Mouse (Mus musculus) C2C12 (cell line): ENCODE results near the gene Ube4b. TPM values are rescaled to one million over a fixed set of nuclear protein-coding genes. Genes with fewer than 3 reads are reported as not detected.

Experiments
- H3K27me3 ChIP-seq: one replicate; pipeline ENCODE4 v1.6.1; 2011; ENCODE audit not compliant: control insufficient read depth, insufficient read depth, insufficient read length
- H3K36me3 ChIP-seq: one replicate; pipeline ENCODE4 v1.6.1; 2011; ENCODE audit not compliant: control insufficient read depth, insufficient read depth
- H3K4me3 ChIP-seq: one replicate; pipeline ENCODE4 v1.5.1; 2011; ENCODE audit warnings: mild to moderate bottlenecking, control low read depth; ENCODE audit not compliant: poor library complexity, insufficient read depth, severe bottlenecking
- H3K79me2 ChIP-seq: one replicate; pipeline ENCODE4 v1.6.1; 2011; ENCODE audit not compliant: control insufficient read depth, insufficient read depth
- H3K79me3 ChIP-seq: one replicate; pipeline ENCODE4 v1.6.1; 2011; ENCODE audit warnings: low read depth, control low read depth
- H3ac ChIP-seq: one replicate; pipeline ENCODE3; 2011; ENCODE audit warnings: low read depth; ENCODE audit not compliant: control insufficient read depth, insufficient read length
- CEBPB ChIP-seq: IDR thresholded peaks from one replicate; pipeline ENCODE4 v1.6.1; 2011; ENCODE audit warnings: low read depth, mild to moderate bottlenecking, control low read depth, moderate library complexity
- CTCF ChIP-seq: IDR thresholded peaks from one replicate; pipeline ENCODE4 v1.5.1; 2011; ENCODE audit not compliant: control insufficient read depth, insufficient read depth, insufficient read length
- FOSL1 ChIP-seq: IDR thresholded peaks from one replicate; pipeline ENCODE4 v1.8.0; 2011; ENCODE audit warnings: mild to moderate bottlenecking, low read length; ENCODE audit not compliant: poor library complexity, insufficient read depth, severe bottlenecking
- MAX ChIP-seq: IDR thresholded peaks from one replicate; pipeline ENCODE4 v1.6.1; 2011; ENCODE audit warnings: mild to moderate bottlenecking, control low read depth
- MYOD1 ChIP-seq: IDR thresholded peaks from one replicate; pipeline ENCODE4 v1.6.1; 2011; ENCODE audit warnings: low read depth; ENCODE audit not compliant: control insufficient read depth, insufficient read length
- MYOG ChIP-seq: IDR thresholded peaks from one replicate; pipeline ENCODE4 v1.6.1; 2011; ENCODE audit not compliant: control insufficient read depth, insufficient read length; ENCODE audit errors: extremely low read depth
- USF1 ChIP-seq: IDR thresholded peaks from one replicate; pipeline ENCODE4 v1.6.1; 2011; ENCODE audit warnings: low read depth, mild to moderate bottlenecking, control low read depth, moderate library complexity
- polyA plus RNA-seq: library from polyadenylated mRNA; unstranded; fragments of >200 nt; fragmentation: generic; extraction: Trizol; gene quantifications from one replicate; pipeline ENCODE4 v1.2.1, GENCODE M21; 2012; ENCODE audit warnings: missing spikeins

Gene Ube4b
- polyA plus RNA-seq, 1 experiment: 51.6 TPM

- TF ChIP-seq CEBPB: no peak
- peak; percentile 23 for TF ChIP-seq MYOD1
- no peaks in the 10 kb centered on the region for H3K36me3 ChIP-seq
- no peak overlapping the region for H3ac ChIP-seq
- H3K79me2 ChIP-seq: no peaks in the 10 kb centered on the region
- no peaks in the 10 kb centered on the region for H3K27me3 ChIP-seq
- no peak overlapping the region for H3K4me3 ChIP-seq
- no peaks in the 10 kb centered on the region for H3K79me3 ChIP-seq
These were observed 103.8 kb downstream of the Ube4b start for GRCm38 (mm10) chr4:149322718-149323117.

- H3ac ChIP-seq: no peak overlapping the region
- no peaks in the 10 kb centered on the region for H3K27me3 ChIP-seq
- H3K79me2 ChIP-seq: no peaks in the 10 kb centered on the region
- TF ChIP-seq FOSL1: no peak
- TF ChIP-seq MAX: no peak
- TF ChIP-seq CTCF: no peak
- no peak for TF ChIP-seq USF1
- no peak for TF ChIP-seq MYOD1
- TF ChIP-seq MYOG: no peak
- no peak for TF ChIP-seq CEBPB
- H3K36me3 ChIP-seq: no peaks in the 10 kb centered on the region
- H3K4me3 ChIP-seq: no peak overlapping the region
- no peaks in the 10 kb centered on the region for H3K79me3 ChIP-seq
These were observed 104.3 kb downstream of the Ube4b start for GRCm38 (mm10) chr4:149322286-149322685.

- Histone ChIP-seq H3K27me3 (no peaks in the 10 kb centered on the region), H3K4me3 (no peak overlapping the region), H3K79me2 (no peaks in the 10 kb centered on the region), H3K79me3 (no peaks in the 10 kb centered on the region), H3ac (no peak overlapping the region), H3K36me3 (no peaks in the 10 kb centered on the region)
- TF ChIP-seq CEBPB (no peak), MYOG (no peak), CTCF (no peak), MAX (no peak), FOSL1 (no peak), MYOD1 (no peak), USF1 (no peak)
These were observed 107.5 kb downstream of the Ube4b start for GRCm38 (mm10) chr4:149319088-149319487.

GRCm38 (mm10) chr4:149317387-149317786, 109.2 kb downstream of the Ube4b start:
- Histone ChIP-seq H3K27me3 (no peaks in the 10 kb centered on the region), H3K4me3 (no peak overlapping the region), H3K79me2 (no peaks in the 10 kb centered on the region), H3K79me3 (no peaks in the 10 kb centered on the region), H3ac (no peak overlapping the region), H3K36me3 (no peaks in the 10 kb centered on the region)
- TF ChIP-seq FOSL1: no peak

GRCm38 (mm10) chr4:149314275-149314837, 112.2 kb downstream of the Ube4b start:
- Histone ChIP-seq H3K36me3 (no peaks in the 10 kb centered on the region), H3K27me3 (no peaks in the 10 kb centered on the region), H3K79me2 (no peaks in the 10 kb centered on the region), H3K79me3 (no peaks in the 10 kb centered on the region), H3ac (no peak overlapping the region), H3K4me3 (no peak overlapping the region)
- TF ChIP-seq MYOG: no peak
- TF ChIP-seq MAX: no peak
- TF ChIP-seq MYOD1: no peak
- TF ChIP-seq CTCF: no peak
- TF ChIP-seq FOSL1: no peak
- TF ChIP-seq USF1: no peak
- TF ChIP-seq CEBPB: no peak

GRCm38 (mm10) chr4:149313558-149314253, 112.8 kb downstream of the Ube4b start:
- Histone ChIP-seq H3K27me3 (no peaks in the 10 kb centered on the region), H3K4me3 (no peak overlapping the region), H3ac (no peak overlapping the region), H3K79me2 (no peaks in the 10 kb centered on the region), H3K79me3 (no peaks in the 10 kb centered on the region), H3K36me3 (no peaks in the 10 kb centered on the region)
- TF ChIP-seq FOSL1: no peak
- no peak for TF ChIP-seq CTCF
- TF ChIP-seq MYOD1: no peak
- no peak for TF ChIP-seq MAX
- TF ChIP-seq MYOG: no peak
- TF ChIP-seq USF1: no peak
- no peak for TF ChIP-seq CEBPB
